In the genomic region with DNA sequence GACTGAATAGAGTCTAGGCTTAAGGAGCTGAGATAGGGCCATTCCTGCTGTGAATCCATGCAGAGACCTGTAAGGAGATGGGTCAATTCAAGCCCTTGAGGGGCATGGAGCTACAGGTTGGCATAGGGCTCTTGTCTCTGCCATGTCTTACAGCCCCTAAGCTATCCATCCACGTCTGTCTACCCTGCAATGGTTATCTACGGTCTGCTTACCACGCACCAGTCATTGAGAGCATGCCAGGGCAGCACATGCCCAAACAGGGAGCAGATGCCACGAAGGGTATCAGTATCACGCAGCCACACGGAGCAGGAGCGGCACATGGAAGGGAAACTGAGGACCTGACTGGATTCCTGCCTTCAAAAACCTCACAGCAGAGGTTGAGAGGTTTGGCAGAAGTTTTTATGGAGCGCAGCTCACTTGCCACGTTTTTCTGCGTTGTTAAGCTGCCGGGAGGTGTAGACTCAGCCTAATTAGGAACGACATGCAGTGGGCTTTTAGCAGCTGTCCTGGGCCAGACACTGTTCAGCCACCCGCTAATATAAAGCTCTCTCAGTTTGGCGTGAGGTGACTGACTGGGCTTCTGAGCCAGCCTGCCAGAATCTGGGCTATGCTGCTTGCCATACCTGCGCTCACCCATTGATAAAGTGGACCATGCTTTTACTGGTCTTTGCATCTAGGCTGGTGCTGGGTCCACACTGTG, we compare ENCODE assay signal across 20 mouse cellular contexts.
A peak's percentile ranks its signal among the peaks of the same experiment; 100 is the strongest.
DNase-seq lines count a peak whose midpoint lies in the region; ATAC-seq and TF ChIP-seq lines count a peak whose summit lies in the region.
"Had no signal": no experiment of that assay in that cellular context is flagged by ENCODE, and none has a peak within 500 bp of the region (broad histone marks: within the 10 kb centered on the region; RNA-seq: fewer than 3 reads in every experiment).

No protein-coding gene starts in this region.

- no peak overlapping the region for H3K4me3 ChIP-seq in forebrain, embryonic 16.5 days (replicated peaks; ENCODE audit: low read length)
- H3K4me3 ChIP-seq in forebrain, postnatal 0 days (ENCODE audit: low read depth, low read length) = no peak overlapping the region
- no peak overlapping the region for H3K4me3 ChIP-seq in midbrain, postnatal 0 days (ENCODE audit: low read depth, low read length)
- H3K4me3 ChIP-seq: embryonic facial prominence, embryonic 13.5 days; heart, embryonic 10.5 days; hindbrain, embryonic 12.5 days; intestine, embryonic 15.5 days had no signal

- H3K4me2 ChIP-seq in forebrain, embryonic 16.5 days (ENCODE audit: low read length) = no peak overlapping the region
- H3K4me2 ChIP-seq in forebrain, postnatal 0 days (ENCODE audit: low read depth) = no peak overlapping the region
- no peak overlapping the region for H3K4me2 ChIP-seq in midbrain, postnatal 0 days (ENCODE audit: low read depth, low read length, poor library complexity, severe bottlenecking)
- H3K4me2 ChIP-seq: embryonic facial prominence, embryonic 13.5 days; hindbrain, embryonic 12.5 days; intestine, embryonic 15.5 days had no signal

- peaks cover 13% of the 10 kb centered on the region for H3K4me1 ChIP-seq in forebrain, embryonic 16.5 days (replicated peaks; ENCODE audit: control insufficient read depth, insufficient read depth, low read length)
- peaks cover 6% of the 10 kb centered on the region; the same call in 1 of the 2 replicates for H3K4me1 ChIP-seq in forebrain, postnatal 0 days (ENCODE audit: insufficient read depth)
- no peaks in the 10 kb centered on the region for H3K4me1 ChIP-seq in midbrain, postnatal 0 days (ENCODE audit: insufficient read depth, low read length)
- H3K4me1 ChIP-seq: embryonic facial prominence, embryonic 13.5 days; heart, embryonic 10.5 days; intestine, embryonic 15.5 days had no signal

- DNase-seq in cerebellum, postnatal 14 days = peak; percentile 16
- no peak for DNase-seq in forebrain, postnatal 0 days
- DNase-seq in retina, postnatal 1 day = peak; percentile 69
- no peak for DNase-seq in retina, embryonic 14.5 days (ENCODE audit: low spot score)
- DNase-seq in midbrain, postnatal 0 days (ENCODE audit: low spot score) = no peak
- DNase-seq: adrenal gland, postnatal 14 days; cerebellum, adult 2 months; cerebellum, postnatal 25 days; gastrocnemius, postnatal 10 days; heart, adult 18-20 months; heart, postnatal 10 days; heart, postnatal 4 days had no signal

- 39% methylated on average over 15 of the region's 15 CpGs for WGBS in forebrain, embryonic 16.5 days
- 42% methylated on average over 15 of the region's 15 CpGs for WGBS in forebrain, postnatal 0 days
- WGBS in midbrain, postnatal 0 days = 74% methylated on average over 15 of the region's 15 CpGs

- H3K9me3 ChIP-seq in forebrain, embryonic 16.5 days (ENCODE audit: control insufficient read depth, low read length) = no peaks in the 10 kb centered on the region
- no peaks in the 10 kb centered on the region for H3K9me3 ChIP-seq in forebrain, postnatal 0 days (ENCODE audit: low read length)
- no peaks in the 10 kb centered on the region for H3K9me3 ChIP-seq in midbrain, postnatal 0 days (ENCODE audit: low read length)
- H3K9me3 ChIP-seq: embryonic facial prominence, embryonic 13.5 days; heart, embryonic 10.5 days; hindbrain, embryonic 12.5 days; intestine, embryonic 15.5 days had no signal

- H3K36me3 ChIP-seq in forebrain, embryonic 16.5 days (ENCODE audit: control insufficient read depth, insufficient read depth) = no peaks in the 10 kb centered on the region
- no peaks in the 10 kb centered on the region for H3K36me3 ChIP-seq in forebrain, postnatal 0 days (ENCODE audit: insufficient read depth)
- no peaks in the 10 kb centered on the region for H3K36me3 ChIP-seq in midbrain, postnatal 0 days (ENCODE audit: insufficient read depth, low read length)
- H3K36me3 ChIP-seq: embryonic facial prominence, embryonic 13.5 days; heart, embryonic 10.5 days; hindbrain, embryonic 12.5 days; intestine, embryonic 15.5 days had no signal

- no peaks in the 10 kb centered on the region; the same call in 1 of the 2 replicates for H3K27me3 ChIP-seq in forebrain, embryonic 16.5 days (replicated peaks; ENCODE audit: control insufficient read depth, insufficient read depth, low read length)
- no peaks in the 10 kb centered on the region for H3K27me3 ChIP-seq in forebrain, postnatal 0 days (ENCODE audit: insufficient read depth, low read length)
- no peaks in the 10 kb centered on the region for H3K27me3 ChIP-seq in midbrain, postnatal 0 days (ENCODE audit: insufficient read depth, low read length)
- H3K27me3 ChIP-seq: embryonic facial prominence, embryonic 13.5 days; hindbrain, embryonic 12.5 days; intestine, embryonic 15.5 days; Patski had no signal

- no peak for ATAC-seq in cerebellum, adult (ENCODE audit: insufficient number of reproducible peaks, low FRiP score, low TSS enrichment)
- peak; percentile 57; the same call in 1 of the 2 replicates for ATAC-seq in forebrain, embryonic 16.5 days
- no peak for ATAC-seq in forebrain, postnatal 0 days
- ATAC-seq in midbrain, postnatal 0 days (ENCODE audit: low FRiP score) = no peak
- ATAC-seq: activated CD4-positive, CD25-positive, alpha-beta regulatory T cell, adult 4 months; intestine, embryonic 15.5 days; Patski had no signal

- TF ChIP-seq CTCF in forebrain, postnatal 0 days (IDR thresholded peaks at IDR 0.05; ENCODE audit: low read depth) = no peak
- no peak for TF ChIP-seq CTCF in midbrain, postnatal 0 days (IDR thresholded peaks at IDR 0.05)

- no peak overlapping the region for H3K9ac ChIP-seq in forebrain, embryonic 16.5 days (replicated peaks; ENCODE audit: low read depth, low read length)
- no peak overlapping the region for H3K9ac ChIP-seq in forebrain, postnatal 0 days
- no peak overlapping the region for H3K9ac ChIP-seq in midbrain, postnatal 0 days (replicated peaks; ENCODE audit: low read length, poor library complexity, severe bottlenecking)
- H3K9ac ChIP-seq: embryonic facial prominence, embryonic 13.5 days; hindbrain, embryonic 12.5 days; intestine, embryonic 15.5 days had no signal

- no peak overlapping the region for H3K27ac ChIP-seq in forebrain, embryonic 16.5 days (ENCODE audit: low read length)
- no peak overlapping the region for H3K27ac ChIP-seq in forebrain, postnatal 0 days (ENCODE audit: low read depth, low read length)
- H3K27ac ChIP-seq in midbrain, postnatal 0 days (ENCODE audit: low read depth, low read length) = no peak overlapping the region
- H3K27ac ChIP-seq: embryonic facial prominence, embryonic 13.5 days; heart, embryonic 10.5 days; intestine, embryonic 15.5 days had no signal

Comparison
In these comparisons a context has a peak if more than half of its experiments do, and no peak if none do; other contexts are left out.
1. DNase-seq: peak in cerebellum, postnatal 14 days (2 of 2) and retina, postnatal 1 day (single experiment); none in forebrain, postnatal 0 days (single experiment), retina, embryonic 14.5 days (single experiment) and midbrain, postnatal 0 days (single experiment).